Mouse (Mus musculus) liver, embryonic 13.5 days (tissue): ENCODE data around the gene Sparcl1. TPM values are rescaled to one million over a fixed set of nuclear protein-coding genes. Genes with fewer than 3 reads are reported as not detected.

Source experiments
- ATAC-seq: fragments of 200-750 bp; cut with Nextera tagmentation; 2 replicates; pipeline ENCODE4 v1.8.0; 2017; ENCODE audit warnings: low read depth, mild to moderate bottlenecking, moderate number of reproducible peaks, moderate library complexity
- DNase-seq: peaks from one replicate; pipeline ENCODE4 v3.0.0; 2022
- H3K27ac ChIP-seq: fragments of 300-500 bp; sonication (generic); 2 replicates; pipeline ENCODE4 v1.5.1; 2015; ENCODE audit warnings: moderate library complexity, mild to moderate bottlenecking, inconsistent platforms
- H3K27me3 ChIP-seq: fragments of 300-500 bp; sonication (generic); 2 replicates; pipeline ENCODE4 v1.6.1; 2015; ENCODE audit warnings: mild to moderate bottlenecking, inconsistent platforms
- H3K36me3 ChIP-seq: fragments of 300-500 bp; sonication (generic); 2 replicates; pipeline ENCODE4 v1.6.1; 2015; ENCODE audit warnings: mild to moderate bottlenecking, inconsistent platforms
- H3K4me1 ChIP-seq: fragments of 300-500 bp; sonication (generic); replicated peaks from 2 replicates; pipeline ENCODE4 v1.6.1; 2015; ENCODE audit warnings: inconsistent platforms
- H3K4me2 ChIP-seq: fragments of 300-500 bp; sonication (generic); 2 replicates; pipeline ENCODE4 v1.6.1; 2015; ENCODE audit warnings: inconsistent platforms, mild to moderate bottlenecking, moderate library complexity
- H3K4me3 ChIP-seq: fragments of 300-500 bp; sonication (generic); replicated peaks from 2 replicates; pipeline ENCODE4 v1.5.1; 2015; ENCODE audit warnings: mild to moderate bottlenecking, inconsistent platforms
- H3K9ac ChIP-seq: fragments of 300-500 bp; sonication (generic); 2 replicates; pipeline ENCODE4 v1.6.1; 2015; ENCODE audit warnings: mild to moderate bottlenecking, inconsistent platforms
- H3K9me3 ChIP-seq: fragments of 300-500 bp; sonication (generic); replicated peaks from 2 replicates; pipeline ENCODE4 v1.6.1; 2016; ENCODE audit warnings: inconsistent platforms
- WGBS: fragments of 180-500 bp; shearing (Covaris S2); methylation state at CpG from one replicate; pipeline ENCODE4 v1.1.7; 2015; ENCODE audit not compliant: insufficient replicate concordance; 5-methylcytosine and 5-hydroxymethylcytosine counted together
- microRNA-seq: library from miRNA; unstranded; fragments of <30 nt; microRNA quantifications from one replicate; pipeline ENCODE4, GENCODE M21; 2016
- polyA plus RNA-seq: library from polyadenylated mRNA; unstranded; fragments of >200 nt; fragmentation: Nextera tagmentation; extraction: Ambion mirVana; gene quantifications from 2 replicates; pipeline ENCODE4 v1.2.1, GENCODE M21; 2015

The Sparcl1 gene
- polyA plus RNA-seq, 1 experiment from 2014 or later, result 2.0 TPM

- Histone ChIP-seq H3K36me3 (no peaks in the 10 kb centered on the region), H3K4me1 (peaks cover 48% of the 10 kb centered on the region), H3K27ac (peak overlapping the region; percentile 58), H3K9me3 (no peaks in the 10 kb centered on the region), H3K27me3 (no peaks in the 10 kb centered on the region), H3K4me2 (no peak overlapping the region), H3K4me3 (no peak overlapping the region), H3K9ac (no peak overlapping the region)
- DNase-seq (no peak), ATAC-seq (no peak)
- 86% methylated on average over 2 of the region's 2 CpGs for WGBS
Measured at GRCm38 (mm10) chr5:104042906-104043305, 70.6 kb downstream of the Sparcl1 start.

GRCm38 (mm10) chr5:104039154-104039932 lies 74.2 kb downstream of the Sparcl1 start:
- Histone ChIP-seq H3K9ac (no peak overlapping the region), H3K9me3 (no peaks in the 10 kb centered on the region), H3K4me3 (no peak overlapping the region), H3K27me3 (no peaks in the 10 kb centered on the region), H3K4me1 (peaks cover 26% of the 10 kb centered on the region), H3K36me3 (no peaks in the 10 kb centered on the region), H3K4me2 (no peak overlapping the region), H3K27ac (no peak overlapping the region)
- no peak for DNase-seq
- WGBS, result 48% methylated on average over 6 of the region's 6 CpGs
- peak; percentile 41 for ATAC-seq

DNA sequence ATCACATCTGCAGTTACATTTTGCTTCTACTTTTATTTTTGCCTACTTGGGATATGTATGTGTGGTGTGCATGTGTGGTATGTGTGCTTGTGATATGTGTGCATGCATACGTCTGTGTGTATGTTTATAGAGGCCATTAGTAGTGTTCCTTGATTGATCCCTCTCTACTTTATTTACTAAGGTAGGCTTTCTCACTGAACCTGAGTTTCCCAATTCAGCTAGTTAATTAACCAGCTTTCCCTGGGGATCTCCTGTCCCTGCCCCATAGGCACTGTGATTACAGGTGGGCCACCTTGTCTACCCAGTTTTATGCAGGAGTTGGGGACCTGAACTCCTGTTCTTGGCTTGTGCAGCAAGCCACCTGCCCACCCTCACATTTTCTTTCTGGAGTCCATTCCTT lies 76.8 kb downstream of the Sparcl1 start:
- ATAC-seq, result no peak

DNA sequence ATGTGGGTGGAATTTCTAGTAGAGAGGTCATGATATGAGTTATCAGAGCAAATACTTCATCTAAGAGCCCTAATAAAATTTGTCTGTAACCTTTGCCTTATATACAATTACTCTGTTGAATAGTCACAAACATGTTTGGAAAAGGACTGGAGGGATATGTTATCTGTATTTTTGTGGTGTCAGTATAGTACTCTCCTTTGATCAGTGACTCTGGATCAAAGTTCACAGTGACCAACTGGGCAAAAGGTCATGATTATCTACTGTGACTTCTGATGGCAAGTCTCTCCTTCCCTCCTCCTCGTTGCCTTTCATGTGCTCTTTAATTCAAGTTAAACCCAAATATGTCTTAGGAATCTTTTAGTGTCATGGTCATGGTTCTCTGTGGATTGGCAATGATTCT lies 77.7 kb downstream of the Sparcl1 start:
- Histone ChIP-seq H3K9me3 (no peaks in the 10 kb centered on the region), H3K27ac (no peak overlapping the region), H3K36me3 (no peaks in the 10 kb centered on the region), H3K4me1 (peaks cover 17% of the 10 kb centered on the region), H3K9ac (no peak overlapping the region), H3K4me2 (no peak overlapping the region), H3K4me3 (no peak overlapping the region), H3K27me3 (no peaks in the 10 kb centered on the region)
- no peak for DNase-seq
- ATAC-seq, result no peak
- WGBS, result 38% methylated on average over 1 of the region's 1 CpGs

More for the DNA sequence above, 76.8 kb downstream of the Sparcl1 start:
- H3K27me3 ChIP-seq, result no peaks in the 10 kb centered on the region
- H3K4me1 ChIP-seq, result peaks cover 17% of the 10 kb centered on the region
- no peak overlapping the region for H3K4me3 ChIP-seq
- H3K9me3 ChIP-seq, result no peaks in the 10 kb centered on the region
- no peak for DNase-seq
- H3K27ac ChIP-seq, result no peak overlapping the region
- no peak overlapping the region for H3K4me2 ChIP-seq
- H3K9ac ChIP-seq, result no peak overlapping the region
- no peaks in the 10 kb centered on the region for H3K36me3 ChIP-seq
- 63% methylated on average over 1 of the region's 1 CpGs for WGBS

GRCm38 (mm10) chr5:104035066-104035465 lies 78.5 kb downstream of the Sparcl1 start:
- Histone ChIP-seq H3K27ac (no peak overlapping the region), H3K27me3 (no peaks in the 10 kb centered on the region), H3K9ac (no peak overlapping the region), H3K4me1 (peaks cover 17% of the 10 kb centered on the region), H3K9me3 (no peaks in the 10 kb centered on the region), H3K36me3 (no peaks in the 10 kb centered on the region), H3K4me3 (no peak overlapping the region), H3K4me2 (no peak overlapping the region)
- no peak for ATAC-seq
- no peak for DNase-seq

GRCm38 (mm10) chr5:104032434-104033097 lies 81.0 kb downstream of the Sparcl1 start:
- Histone ChIP-seq H3K9me3 (no peaks in the 10 kb centered on the region), H3K4me2 (no peak overlapping the region), H3K4me3 (no peak overlapping the region), H3K27ac (no peak overlapping the region), H3K36me3 (no peaks in the 10 kb centered on the region), H3K4me1 (peaks cover 10% of the 10 kb centered on the region), H3K9ac (no peak overlapping the region), H3K27me3 (no peaks in the 10 kb centered on the region)
- DNase-seq (no peak), ATAC-seq (no peak)
- 81% methylated on average over 2 of the region's 2 CpGs for WGBS

Small RNAs within 50 kb of the gene (microRNA-seq; reads per million reads assigned to microRNA genes)
- gene Mir5619, result 7.3 reads per million, percentile 18 among the genes with 10 or more reads in this experiment

Other genes with a start within 250 kb of the Sparcl1 start
- gene Klhl8, start 202.5 kb downstream of the Sparcl1 start, polyA plus RNA-seq, result 1.4 and 1.7 TPM in 2 replicates
- gene Hsd17b13, start 136.3 kb downstream of the Sparcl1 start, polyA plus RNA-seq, result 1.3 and 1.9 TPM in 2 replicates
- gene Hsd17b11, start 91.8 kb downstream of the Sparcl1 start, polyA plus RNA-seq, result 2.1 and 2.6 TPM in 2 replicates
- 84.0 and 89.0 TPM in 2 replicates for gene Nudt9, start 67.4 kb downstream of the Sparcl1 start, polyA plus RNA-seq
- not detected in 2 replicates for gene Gm17660, start 36.1 kb downstream of the Sparcl1 start, polyA plus RNA-seq
- not detected in 2 replicates for gene Dspp, start 57.0 kb upstream of the Sparcl1 start, polyA plus RNA-seq
- gene Dmp1, start 88.9 kb upstream of the Sparcl1 start, polyA plus RNA-seq, result not detected in 2 replicates
- not detected in 2 replicates for gene Ibsp, start 185.4 kb upstream of the Sparcl1 start, polyA plus RNA-seq
- gene Mepe, start 211.6 kb upstream of the Sparcl1 start, polyA plus RNA-seq, result not detected in 2 replicates